28 mouse cellular contexts compared by ENCODE assay signal in the genomic region with DNA sequence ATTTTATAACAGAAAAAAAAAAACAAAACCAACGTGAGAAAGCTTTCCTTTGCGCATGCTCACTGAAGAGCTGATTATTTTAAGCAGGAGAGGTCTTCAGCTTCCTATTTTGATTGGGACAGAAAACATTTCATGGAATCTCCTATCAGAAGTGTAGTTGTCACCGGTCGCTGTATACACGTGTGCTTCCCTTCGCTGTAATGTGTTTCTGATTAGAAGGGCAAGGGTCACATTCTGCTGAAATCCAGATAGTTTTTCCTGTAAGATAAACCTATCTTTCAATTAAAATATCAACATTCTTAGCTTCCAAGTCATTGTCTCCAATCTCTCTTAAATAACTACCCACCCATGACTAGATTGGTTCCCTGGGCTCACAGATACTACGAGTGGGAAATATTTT. TPM values are rescaled to one million over a fixed set of nuclear protein-coding genes. Genes with fewer than 3 reads are reported as not detected.
"Had no signal": no experiment of that assay in that cellular context is flagged by ENCODE, and none has a peak within 500 bp of the region (broad histone marks: within the 10 kb centered on the region; RNA-seq: fewer than 3 reads in every experiment).

No protein-coding gene starts in this region.

- H3K9ac ChIP-seq: limb, embryonic 12.5 days; limb, embryonic 15.5 days; liver, embryonic 13.5 days; midbrain, embryonic 13.5 days; neural tube, embryonic 13.5 days; stomach, embryonic 15.5 days had no signal

- H3K4me2 ChIP-seq: limb, embryonic 12.5 days; limb, embryonic 15.5 days; liver, embryonic 13.5 days; midbrain, embryonic 13.5 days; neural tube, embryonic 13.5 days; stomach, embryonic 15.5 days had no signal

- H3K9me3 ChIP-seq: limb, embryonic 12.5 days; limb, embryonic 15.5 days; liver, embryonic 13.5 days; megakaryocyte, embryonic 14.5 days; midbrain, embryonic 10.5 days; midbrain, embryonic 13.5 days; neural tube, embryonic 13.5 days; stomach, embryonic 15.5 days had no signal

- H3K4me3 ChIP-seq: limb, embryonic 12.5 days; limb, embryonic 15.5 days; liver, embryonic 13.5 days; megakaryocyte, embryonic 14.5 days; midbrain, embryonic 10.5 days; midbrain, embryonic 13.5 days; myocyte; neural tube, embryonic 13.5 days; stomach, embryonic 15.5 days had no signal

- DNase-seq: kidney, postnatal 14 days; kidney, postnatal 4 days; left cerebral cortex, postnatal 4 days; liver, embryonic 13.5 days; lung, adult 2 months; lung, postnatal 36 days; retina, postnatal 1 day; right cerebral cortex, postnatal 25 days; spleen, adult 18-20 months; thymus, postnatal 25 days had no signal

- H3K4me1 ChIP-seq: limb, embryonic 12.5 days; limb, embryonic 15.5 days; liver, embryonic 13.5 days; megakaryocyte, embryonic 14.5 days; midbrain, embryonic 13.5 days; neural tube, embryonic 13.5 days; stomach, embryonic 15.5 days had no signal

- H3K27me3 ChIP-seq: limb, embryonic 12.5 days; limb, embryonic 15.5 days; liver, embryonic 13.5 days; megakaryocyte, embryonic 14.5 days; midbrain, embryonic 13.5 days; neural tube, embryonic 13.5 days; stomach, embryonic 15.5 days had no signal

- ATAC-seq: midbrain, embryonic 13.5 days; midbrain, embryonic 16.5 days had no signal

- H3K36me3 ChIP-seq: limb, embryonic 12.5 days; limb, embryonic 15.5 days; liver, embryonic 13.5 days; midbrain, embryonic 10.5 days; midbrain, embryonic 13.5 days; neural tube, embryonic 13.5 days; stomach, embryonic 15.5 days had no signal

- H3K27ac ChIP-seq: limb, embryonic 12.5 days; limb, embryonic 15.5 days; liver, embryonic 13.5 days; midbrain, embryonic 10.5 days; midbrain, embryonic 13.5 days; neural tube, embryonic 13.5 days; stomach, embryonic 15.5 days had no signal

RNA-seq across cellular contexts. Expression of gene Gnat3, which starts 57.6 kb away (rescaled TPM):
- total RNA-seq: layer of hippocampus, adult 18-20 months; layer of hippocampus, postnatal 14 days; left cerebral cortex, adult 8-10 months; left cerebral cortex, postnatal 14 days; left cerebral cortex, postnatal 4 days; monocyte, adult 5-6 weeks; neutrophil, adult 5-6 weeks had no signal
- polyA plus RNA-seq: kidney, embryonic 16.5 days; limb, embryonic 12.5 days; limb, embryonic 15.5 days; liver, embryonic 13.5 days; liver, embryonic 16.5 days; lung, adult 2 months; lung, embryonic 16.5 days; midbrain, embryonic 13.5 days; midbrain, embryonic 16.5 days; myocyte; stomach, embryonic 15.5 days had no signal
